Mouse (Mus musculus) testis, adult 2 months (tissue): ENCODE results near the gene Mapk1ip1l.

ENCODE experiments used
- CTCF ChIP-seq: fragments of 200-500 bp; IDR thresholded peaks from 2 replicates; pipeline ENCODE4 v1.5.1; 2012; ENCODE audit warnings: low read depth, mild to moderate bottlenecking, inconsistent platforms, low read length, moderate library complexity; ENCODE audit not compliant: control insufficient read depth, insufficient read depth, insufficient replicate concordance
- POLR2A ChIP-seq: fragments of 200-500 bp; IDR thresholded peaks from 2 replicates; pipeline ENCODE4 v1.6.1; 2012; ENCODE audit warnings: low read depth, mild to moderate bottlenecking, inconsistent platforms, low read length, moderate library complexity; ENCODE audit not compliant: control insufficient read depth

DNA sequence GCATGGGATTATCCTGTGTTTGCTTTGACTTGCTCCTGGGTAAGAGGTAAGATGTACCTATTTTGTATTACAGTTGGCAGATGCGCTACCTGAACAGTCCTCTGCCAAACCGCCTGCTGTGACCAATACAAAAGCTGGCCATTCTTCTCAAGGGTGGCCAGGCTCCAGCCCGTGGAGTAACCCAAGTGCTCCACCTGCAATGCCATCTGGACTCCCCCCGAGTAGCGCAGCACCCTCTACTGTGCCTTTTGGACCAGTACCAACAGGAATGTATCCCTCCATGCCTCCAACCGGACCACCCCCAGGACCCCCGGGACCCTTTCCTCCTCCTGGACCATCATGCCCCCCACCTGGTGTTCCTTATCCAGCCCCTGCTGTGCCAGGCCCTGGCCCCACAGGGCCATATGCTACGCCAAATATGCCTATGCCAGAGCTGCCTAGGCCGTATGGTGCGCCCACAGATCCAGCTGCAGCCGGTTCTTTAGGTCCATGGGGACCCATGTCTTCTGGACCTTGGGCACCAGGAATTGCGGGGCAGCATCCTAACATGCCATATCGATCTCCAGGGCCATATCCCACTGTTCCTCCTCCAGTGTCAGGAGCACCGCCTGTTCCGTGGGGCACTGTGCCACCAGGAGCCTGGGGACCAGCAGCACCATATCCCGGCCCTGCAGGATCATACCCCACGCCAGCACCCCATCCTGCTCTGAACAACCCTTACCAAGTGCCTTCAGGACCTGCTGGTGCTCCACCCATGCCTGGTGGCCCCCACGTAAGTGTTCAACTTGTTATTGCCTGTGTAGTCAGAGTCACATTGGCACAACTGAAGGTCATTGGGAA, 12.5 kb downstream of the Mapk1ip1l start:
- no peak for TF ChIP-seq POLR2A
- TF ChIP-seq CTCF, result no peak
